Mouse (Mus musculus) cerebellum, adult 2 months (tissue): ENCODE data around the gene Gm49380. TPM values are rescaled to one million over a fixed set of nuclear protein-coding genes. Genes with fewer than 3 reads are reported as not detected.

Experiments used
- DNase-seq, 2 experiments: peaks; one replicate each; pipeline ENCODE4 v3.0.0; 2021
- H3K27ac ChIP-seq: fragments of 200-500 bp; 2 replicates; pipeline ENCODE4 v1.5.1; 2012; ENCODE audit warnings: low read length, control low read depth, inconsistent platforms; ENCODE audit not compliant: insufficient read depth
- H3K27me3 ChIP-seq: fragments of 200-500 bp; 2 replicates; pipeline ENCODE4 v1.6.1; 2012; ENCODE audit warnings: inconsistent platforms, mild to moderate bottlenecking, low read length, moderate library complexity; ENCODE audit not compliant: control insufficient read depth, insufficient read depth
- H3K4me1 ChIP-seq: fragments of 200-500 bp; 2 replicates; pipeline ENCODE4 v1.6.1; 2011; ENCODE audit warnings: low read length; ENCODE audit not compliant: control insufficient read depth, insufficient read depth
- H3K4me3 ChIP-seq: fragments of 200-500 bp; replicated peaks from 2 replicates; pipeline ENCODE3; 2011; ENCODE audit warnings: mild to moderate bottlenecking, low read depth, low read length, control low read depth; ENCODE audit not compliant: insufficient read depth
- CTCF ChIP-seq: fragments of 200-500 bp; IDR thresholded peaks from 2 replicates; pipeline ENCODE4 v1.5.1; 2011; ENCODE audit warnings: low read depth, mild to moderate bottlenecking, control low read depth, low read length, moderate library complexity, borderline replicate concordance; ENCODE audit not compliant: insufficient read depth
- POLR2A ChIP-seq: fragments of 200-500 bp; IDR thresholded peaks from 2 replicates; pipeline ENCODE4 v1.6.1; 2011; ENCODE audit warnings: low read length, control low read depth, borderline replicate concordance; ENCODE audit not compliant: insufficient read depth
- WGBS: fragments of 180-500 bp; shearing (Covaris S2); methylation state at CpG from one replicate; pipeline ENCODE4 v1.1.7; 2018; 5-methylcytosine and 5-hydroxymethylcytosine counted together
- polyA plus RNA-seq: library from polyadenylated mRNA; depleted of rRNA; stranded (reverse); fragments of >200 nt; gene quantifications from 2 replicates; pipeline ENCODE4 v1.2.3, GENCODE M21; 2012

Gm49380 gene
- polyA plus RNA-seq, 1 experiment, result 0.75 TPM

- peak overlapping the region; percentile 59 for H3K4me3 ChIP-seq
- H3K27ac ChIP-seq, result no peak overlapping the region; the same call in 1 of the 2 replicates
- no peaks in the 10 kb centered on the region for H3K27me3 ChIP-seq
- peak; percentile 54 to 59 for DNase-seq
- 3% methylated on average over 27 of the region's 27 CpGs for WGBS
- TF ChIP-seq CTCF (no peak), POLR2A (no peak)
- H3K4me1 ChIP-seq, result peaks cover 10% of the 10 kb centered on the region
These were observed 16.7 kb upstream of the Gm49380 start for GRCm38 (mm10) chr9:44130034-44130433.

GRCm38 (mm10) chr9:44129633-44130032, 16.3 kb upstream of the Gm49380 start:
- no peaks in the 10 kb centered on the region for H3K27me3 ChIP-seq
- 31% methylated on average over 9 of the region's 9 CpGs for WGBS
- peak overlapping the region; percentile 59 for H3K4me3 ChIP-seq
- H3K27ac ChIP-seq, result no peak overlapping the region
- DNase-seq, result no peak
- H3K4me1 ChIP-seq, result peaks cover 10% of the 10 kb centered on the region
- TF ChIP-seq POLR2A (no peak), CTCF (no peak)

- H3K27me3 ChIP-seq, result no peaks in the 10 kb centered on the region
- H3K4me3 ChIP-seq, result no peak overlapping the region
- WGBS, result 55% methylated on average over 3 of the region's 3 CpGs
- no peak overlapping the region for H3K27ac ChIP-seq
- DNase-seq, result peak in 1 of 2 experiments; percentile 26
- H3K4me1 ChIP-seq, result 0 out of 2 replicates have a peak, but pooled peaks cover 3% of the 10 kb centered on the region
- no peak for TF ChIP-seq POLR2A
- TF ChIP-seq CTCF, result no peak
These were observed 14.1 kb upstream of the Gm49380 start for GRCm38 (mm10) chr9:44127351-44127801.

GRCm38 (mm10) chr9:44126746-44127145, 13.4 kb upstream of the Gm49380 start:
- Histone ChIP-seq H3K4me3 (no peak overlapping the region), H3K27me3 (no peaks in the 10 kb centered on the region), H3K27ac (no peak overlapping the region), H3K4me1 (0 out of 2 replicates have a peak, but pooled peaks cover 3% of the 10 kb centered on the region)
- WGBS, result 87% methylated on average over 3 of the region's 3 CpGs
- peak in 1 of 2 experiments; percentile 13 for DNase-seq
- no peak for TF ChIP-seq POLR2A
- TF ChIP-seq CTCF, result no peak

GRCm38 (mm10) chr9:44125546-44126428, 12.5 kb upstream of the Gm49380 start:
- TF ChIP-seq CTCF, result peak; percentile 92
- no peak for TF ChIP-seq POLR2A
- Histone ChIP-seq H3K27ac (no peak overlapping the region), H3K4me1 (0 out of 2 replicates have a peak, but pooled peaks cover 3% of the 10 kb centered on the region), H3K4me3 (no peak overlapping the region), H3K27me3 (no peaks in the 10 kb centered on the region)
- 18% methylated on average over 18 of the region's 18 CpGs for WGBS
- DNase-seq, result peak; percentile 82 to 88

- TF ChIP-seq CTCF (no peak), POLR2A (no peak)
- peak in 1 of 2 experiments; percentile 8 for DNase-seq
- Histone ChIP-seq H3K27me3 (no peaks in the 10 kb centered on the region), H3K4me3 (no peak overlapping the region), H3K4me1 (no peaks in the 10 kb centered on the region), H3K27ac (no peak overlapping the region)
- WGBS, result 64% methylated on average over 5 of the region's 5 CpGs
These were observed 11.7 kb upstream of the Gm49380 start for GRCm38 (mm10) chr9:44125026-44125425.

- DNase-seq, result peak in 1 of 2 experiments; percentile 23
- WGBS, result 65% methylated on average over 6 of the region's 6 CpGs
- Histone ChIP-seq H3K27me3 (no peaks in the 10 kb centered on the region), H3K4me1 (no peaks in the 10 kb centered on the region), H3K27ac (no peak overlapping the region), H3K4me3 (no peak overlapping the region)
- TF ChIP-seq CTCF, result peak; percentile 56; the same call in 1 of the 2 replicates
- TF ChIP-seq POLR2A, result no peak
These were observed 11.0 kb upstream of the Gm49380 start for GRCm38 (mm10) chr9:44124317-44124716.

- no peak for DNase-seq
- TF ChIP-seq POLR2A (no peak), CTCF (no peak)
- no peak overlapping the region for H3K27ac ChIP-seq
- no peaks in the 10 kb centered on the region for H3K27me3 ChIP-seq
- no peaks in the 10 kb centered on the region for H3K4me1 ChIP-seq
- H3K4me3 ChIP-seq, result no peak overlapping the region
- 62% methylated on average over 8 of the region's 8 CpGs for WGBS
These were observed 6.7 kb upstream of the Gm49380 start for GRCm38 (mm10) chr9:44119948-44120465.
